In the genomic region with DNA sequence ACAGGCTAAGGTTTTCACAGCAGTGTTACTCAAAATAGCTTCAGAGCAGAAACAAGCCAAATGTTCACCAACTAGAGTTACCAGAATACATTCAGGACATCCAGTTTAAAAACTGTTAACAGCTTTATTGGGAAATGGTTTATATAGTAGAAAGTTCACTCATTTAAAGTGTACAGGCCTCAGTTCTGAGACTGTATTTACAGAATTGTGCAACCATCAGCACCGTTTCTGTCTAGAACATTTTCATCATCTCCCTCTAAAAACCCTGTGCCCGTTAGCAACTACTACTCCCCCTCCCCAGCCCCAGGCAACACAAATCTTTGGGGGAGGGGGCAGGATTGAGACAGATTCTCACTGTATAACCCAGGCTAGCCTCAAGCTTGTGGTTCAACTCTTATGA, we compare ENCODE assay signal across 21 mouse cellular contexts. TPM values are rescaled to one million over a fixed set of nuclear protein-coding genes. Genes with fewer than 3 reads are reported as not detected.
"Had no signal": no experiment of that assay in that cellular context is flagged by ENCODE, and none has a peak within 500 bp of the region (broad histone marks: within the 10 kb centered on the region; RNA-seq: fewer than 3 reads in every experiment).

No protein-coding gene starts in this region.

- H3K4me3 ChIP-seq: limb, embryonic 12.5 days; liver, embryonic 13.5 days; neural tube, embryonic 12.5 days had no signal

- H3K27ac ChIP-seq: limb, embryonic 12.5 days; liver, embryonic 13.5 days; neural tube, embryonic 12.5 days had no signal

- H3K4me2 ChIP-seq: limb, embryonic 12.5 days; liver, embryonic 13.5 days; lung, embryonic 14.5 days; neural tube, embryonic 12.5 days had no signal

- H3K9me3 ChIP-seq: limb, embryonic 12.5 days; liver, embryonic 13.5 days; neural tube, embryonic 12.5 days had no signal

- H3K36me3 ChIP-seq: limb, embryonic 12.5 days; liver, embryonic 13.5 days; neural tube, embryonic 12.5 days had no signal

- H3K9ac ChIP-seq: limb, embryonic 12.5 days; liver, embryonic 13.5 days; lung, embryonic 14.5 days; neural tube, embryonic 12.5 days had no signal

- DNase-seq: kidney, adult 9 months; kidney, postnatal 10 days; kidney, postnatal 4 days; liver, embryonic 13.5 days; lung, embryonic 14.5 days; midbrain, embryonic 14.5 days; retina, postnatal 1 day; right cerebral cortex, postnatal 4 days; spleen, adult 18-20 months; thymus, adult 18-20 months; thymus, postnatal 14 days had no signal

- ATAC-seq: inflammation-experienced regulatory T-cells, adult 6 months; intestine, postnatal 0 days had no signal

RNA-seq across cellular contexts. Expression of gene Adora1, which starts 7.1 kb away (rescaled TPM):
- total RNA-seq: megakaryocyte-erythroid progenitor cell, adult 5-6 weeks had no signal
- polyA plus RNA-seq: inflammation-experienced regulatory T-cells, adult 6 months had no signal

RNA-seq across cellular contexts. Expression of gene Myog, which starts 47.5 kb away (rescaled TPM):
- total RNA-seq: layer of hippocampus, adult 8-10 months; layer of hippocampus, postnatal 25 days; left cerebral cortex, adult 8-10 months; left cerebral cortex, postnatal 36 days; megakaryocyte-erythroid progenitor cell, adult 5-6 weeks had no signal
- polyA plus RNA-seq: inflammation-experienced regulatory T-cells, adult 6 months; lung, embryonic 14.5 days; midbrain, embryonic 14.5 days had no signal

RNA-seq across cellular contexts. Expression of gene Mybph, which starts 49.0 kb away (rescaled TPM):
- total RNA-seq: megakaryocyte-erythroid progenitor cell, adult 5-6 weeks had no signal
- polyA plus RNA-seq: inflammation-experienced regulatory T-cells, adult 6 months; intestine, postnatal 0 days; lung, embryonic 14.5 days; stomach, embryonic 14.5 days had no signal
